Mouse (Mus musculus) c-Kit-positive CD71-positive TER-119-positive erythroid progenitor cells, embryonic 14.5 days (primary cell): ENCODE data around the gene Hps5.
A peak's percentile ranks its signal among the peaks of the same experiment; 100 is the strongest.

Experiments
- DNase-seq: peaks from one replicate; pipeline ENCODE4 v3.0.0-alpha.2; 2013; ENCODE audit warnings: low spot score

The Hps5 gene

DNA sequence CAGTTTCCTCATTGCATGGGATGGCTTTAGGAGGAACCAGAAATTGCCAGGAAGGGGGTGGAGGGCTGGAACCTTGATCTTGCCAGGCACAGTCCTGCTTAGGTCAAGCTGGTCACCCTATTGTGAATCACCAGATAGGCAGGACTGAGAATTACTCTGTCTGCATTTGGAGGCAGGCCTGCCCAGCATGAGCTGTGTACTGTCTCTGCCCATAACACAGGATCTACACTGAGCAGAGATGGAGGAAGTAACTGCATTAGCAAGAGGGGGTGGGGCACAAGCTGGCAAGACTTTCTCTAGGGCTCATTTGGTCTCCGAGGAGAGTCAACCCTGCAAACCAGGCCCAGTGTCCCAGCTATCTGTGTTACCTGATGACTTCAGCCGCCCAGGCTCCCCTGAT lies 60.9 kb downstream of the Hps5 start:
- DNase-seq = no peak

DNA sequence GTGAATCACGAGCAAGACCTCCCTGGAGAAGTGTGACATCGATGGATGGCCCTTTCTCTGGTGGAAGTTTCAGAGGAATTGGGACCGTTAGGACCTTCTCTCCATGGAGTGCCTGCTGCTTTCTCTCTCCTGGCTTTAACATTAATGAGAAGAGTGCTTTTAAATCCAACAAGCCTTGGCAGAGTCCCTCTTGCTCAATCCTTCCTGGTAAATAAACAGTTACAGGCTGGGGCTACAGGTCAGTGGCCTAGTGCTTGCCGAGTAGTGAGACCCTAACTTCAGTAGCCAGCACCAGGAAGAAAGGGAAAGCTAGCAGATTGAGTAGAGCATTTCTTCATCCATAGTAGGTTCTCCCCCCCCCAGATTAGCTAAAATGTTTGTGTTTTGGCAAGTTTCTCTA lies 63.4 kb downstream of the Hps5 start, which contains the start of gene Saa4:
TSS of gene Saa4 (minus strand) at position 146 of the 400 bp plus-strand sequence.
- no peak for DNase-seq

GRCm38 (mm10) chr7:46727584-46727983 lies 68.3 kb downstream of the Hps5 start:
- no peak for DNase-seq

GRCm38 (mm10) chr7:46724396-46724795 lies 71.5 kb downstream of the Hps5 start:
- DNase-seq = no peak

- DNase-seq = no peak
Observed at GRCm38 (mm10) chr7:46723849-46724248, 72.0 kb downstream of the Hps5 start.

DNA sequence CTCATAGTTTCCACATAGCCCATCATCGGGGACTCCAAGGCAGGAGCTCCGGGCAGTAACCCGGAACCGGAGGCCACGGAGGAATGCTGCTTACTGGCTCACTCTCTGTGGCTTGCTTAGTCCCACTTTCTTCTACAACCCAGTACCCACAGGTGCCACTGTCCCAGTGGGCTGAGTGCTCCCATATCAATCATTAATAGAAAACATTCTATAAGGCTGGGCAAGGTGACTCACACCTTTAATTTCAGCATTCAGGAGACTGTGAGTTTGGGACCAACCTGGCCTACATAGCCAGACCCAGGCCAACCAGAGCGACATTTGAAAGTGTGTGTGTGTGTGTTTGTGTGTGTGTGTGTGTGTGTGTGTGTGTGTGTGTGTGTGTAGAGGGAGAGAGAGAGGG lies 72.5 kb downstream of the Hps5 start:
- DNase-seq = no peak

DNA sequence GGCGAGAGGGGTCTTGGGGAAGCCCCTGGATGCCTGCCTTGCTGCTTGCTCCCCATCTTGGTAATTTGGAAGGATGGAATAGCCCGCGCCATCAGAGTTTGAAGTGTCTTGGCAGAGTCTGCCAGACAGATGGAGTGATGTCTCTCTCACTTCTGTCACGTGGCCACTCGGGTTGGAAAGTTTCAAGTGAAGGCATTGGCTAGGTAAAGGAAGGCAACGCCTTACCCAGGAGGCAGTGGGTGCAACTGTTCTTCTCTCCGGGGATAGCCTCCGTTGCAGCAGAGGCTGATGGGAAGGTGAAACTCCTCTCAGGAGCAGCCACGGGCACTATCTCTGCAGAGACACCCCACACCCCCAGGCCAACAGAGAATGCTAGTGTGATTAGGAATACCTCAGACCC lies 75.4 kb downstream of the Hps5 start:
- DNase-seq = no peak

GRCm38 (mm10) chr7:46719526-46719925 lies 76.3 kb downstream of the Hps5 start:
- DNase-seq = no peak

DNA sequence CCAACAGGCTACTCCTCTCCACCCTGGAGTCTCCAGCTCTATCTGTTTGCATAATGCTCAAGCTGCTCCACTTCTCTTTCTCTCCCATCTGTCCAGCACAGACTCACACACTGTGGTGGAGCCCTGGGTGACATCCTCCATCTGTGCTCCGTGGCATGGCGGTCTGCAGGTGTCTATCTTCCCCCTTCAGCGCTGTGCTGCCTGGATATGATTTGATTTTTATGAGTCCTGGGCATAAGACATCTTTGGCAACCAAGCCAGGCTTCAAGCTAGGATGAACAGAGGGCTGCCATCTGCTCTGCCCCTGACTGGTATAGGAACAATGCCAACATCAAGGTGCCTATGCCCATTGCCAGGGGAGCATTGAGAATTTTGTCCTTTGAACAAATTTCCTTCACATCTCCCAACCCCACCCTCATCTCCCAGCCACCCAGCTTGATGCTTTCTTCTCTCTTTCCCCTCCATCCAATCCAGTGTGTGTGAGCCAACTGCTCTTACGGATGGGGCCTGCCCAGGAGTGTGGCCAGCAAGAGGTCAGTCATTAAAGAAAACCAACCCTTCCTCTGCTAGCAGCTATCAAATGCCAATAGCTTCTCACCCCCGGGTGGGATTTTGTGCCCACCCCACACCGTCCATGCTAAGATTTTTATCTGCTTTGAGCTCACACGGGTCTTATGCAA lies 77.1 kb downstream of the Hps5 start:
- no peak for DNase-seq

DNA sequence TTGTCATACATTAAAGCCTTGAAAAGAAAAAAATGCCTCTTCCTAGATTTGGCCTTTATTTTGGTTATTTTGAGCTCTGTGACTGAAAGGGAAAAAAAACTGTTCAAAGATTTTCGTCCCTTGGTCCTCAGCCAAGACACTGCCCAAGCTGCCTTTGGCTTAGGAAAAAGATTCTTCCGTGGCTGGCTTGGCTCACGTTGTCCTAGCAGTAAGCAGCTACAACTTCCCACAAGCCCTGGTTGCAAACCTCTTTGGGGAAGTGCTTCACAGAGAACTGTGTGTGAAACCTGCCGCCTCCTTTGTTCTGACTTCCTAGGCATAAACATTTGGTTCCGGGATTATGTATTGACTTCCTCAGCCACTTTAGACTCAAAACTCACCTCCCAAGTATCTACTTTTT lies 79.0 kb downstream of the Hps5 start:
- DNase-seq = no peak

- DNase-seq = no peak
Observed at GRCm38 (mm10) chr7:46715600-46715999, 80.3 kb downstream of the Hps5 start, which contains the start of gene Saa3. TSS of gene Saa3 (minus strand) at chr7:46715700.

GRCm38 (mm10) chr7:46714518-46714917 lies 81.3 kb downstream of the Hps5 start:
- peak; percentile 71 for DNase-seq

DNA sequence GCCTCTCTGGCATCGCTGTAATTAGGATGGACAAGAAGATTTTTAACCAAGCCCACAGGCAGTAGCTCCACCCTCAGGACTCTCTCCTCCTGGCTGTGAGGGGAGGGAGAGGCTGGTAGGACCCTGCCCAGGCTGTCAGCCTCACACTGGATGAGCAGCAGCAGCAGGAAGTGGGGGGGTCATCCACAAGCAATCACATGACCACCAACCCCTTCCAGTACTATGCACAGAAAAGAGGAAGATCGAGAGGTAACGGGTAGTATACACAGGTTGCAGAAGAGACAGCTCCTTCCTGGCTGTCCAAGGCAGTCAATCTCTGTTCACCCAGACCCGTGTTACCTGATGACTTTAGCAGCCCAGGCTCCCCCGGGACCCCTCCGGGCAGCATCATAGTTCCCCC lies 83.6 kb downstream of the Hps5 start:
- DNase-seq = no peak
